Mouse (Mus musculus) small intestine, adult 2 months (tissue): ENCODE measurements around the gene 9430097D07Rik. TPM values are rescaled to one million over a fixed set of nuclear protein-coding genes. Genes with fewer than 3 reads are reported as not detected.

Source experiments
- H3K27ac ChIP-seq: fragments of 200-500 bp; 2 replicates; pipeline ENCODE4 v1.5.1; 2012; ENCODE audit warnings: low read depth, low read length, control low read depth, inconsistent platforms; ENCODE audit not compliant: insufficient read depth
- H3K27me3 ChIP-seq: fragments of 200-500 bp; 2 replicates; pipeline ENCODE4 v1.6.1; 2012; ENCODE audit warnings: mild to moderate bottlenecking, moderate library complexity, low read length, inconsistent platforms; ENCODE audit not compliant: control insufficient read depth, insufficient read depth
- H3K36me3 ChIP-seq: fragments of 200-500 bp; 2 replicates; pipeline ENCODE4 v1.6.1; 2012; ENCODE audit warnings: mild to moderate bottlenecking, low read length, control low read depth, inconsistent platforms; ENCODE audit not compliant: control insufficient read depth, insufficient read depth
- H3K4me1 ChIP-seq: fragments of 200-500 bp; 2 replicates; pipeline ENCODE4 v1.6.1; 2012; ENCODE audit warnings: low read length, inconsistent platforms, mixed read lengths; ENCODE audit not compliant: control insufficient read depth, insufficient read depth, insufficient read length
- H3K4me3 ChIP-seq: fragments of 200-500 bp; 2 replicates; pipeline ENCODE4 v1.5.1; 2012; ENCODE audit warnings: low read depth, mild to moderate bottlenecking, control low read depth, inconsistent platforms, low read length, moderate library complexity
- CTCF ChIP-seq: fragments of 200-500 bp; IDR thresholded peaks from 2 replicates; pipeline ENCODE4 v1.5.1; 2012; ENCODE audit warnings: low read depth, mild to moderate bottlenecking, control low read depth, inconsistent platforms, low read length, moderate library complexity, mixed read lengths; ENCODE audit not compliant: insufficient replicate concordance, insufficient read length; ENCODE audit errors: extremely low read depth
- POLR2A ChIP-seq: fragments of 200-500 bp; IDR thresholded peaks from 2 replicates; pipeline ENCODE4 v1.6.1; 2012; ENCODE audit warnings: low read depth, mild to moderate bottlenecking, control low read depth, inconsistent platforms, low read length, moderate library complexity
- WGBS: fragments of 180-500 bp; shearing (Covaris S2); methylation state at CpG from one replicate; pipeline ENCODE4 v1.1.7; 2018; 5-methylcytosine and 5-hydroxymethylcytosine counted together
- polyA plus RNA-seq: library from polyadenylated mRNA; depleted of rRNA; stranded (reverse); fragments of >200 nt; gene quantifications from 2 replicates; pipeline ENCODE4 v1.2.3, GENCODE M21; 2012

The 9430097D07Rik gene
- polyA plus RNA-seq, 1 experiment: not detected

- 48% methylated on average over 10 of the region's 10 CpGs for WGBS
- TF ChIP-seq POLR2A (no peak), CTCF (no peak)
- peaks cover 16% of the 10 kb centered on the region for H3K27me3 ChIP-seq
Observed at GRCm38 (mm10) chr2:32604631-32605030, 29.1 kb upstream of the 9430097D07Rik start.

GRCm38 (mm10) chr2:32602600-32603054, 27.1 kb upstream of the 9430097D07Rik start:
- peaks cover 11% of the 10 kb centered on the region for H3K27me3 ChIP-seq
- WGBS: 1% methylated on average over 11 of the region's 11 CpGs
- no peaks in the 10 kb centered on the region; the same call in 1 of the 2 replicates for H3K36me3 ChIP-seq
- TF ChIP-seq POLR2A (0 out of 2 replicates have a peak, but pooled peaks have one; percentile 17), CTCF (peak; percentile 93)
- H3K4me3 ChIP-seq: peak overlapping the region; percentile 23
- no peak overlapping the region for H3K27ac ChIP-seq
- peaks cover 8% of the 10 kb centered on the region for H3K4me1 ChIP-seq

More at GRCm38 (mm10) chr2:32604631-32605030, 29.1 kb upstream of the 9430097D07Rik start:
- Histone ChIP-seq H3K4me1 (peaks cover 11% of the 10 kb centered on the region), H3K27ac (no peak overlapping the region), H3K36me3 (no peaks in the 10 kb centered on the region), H3K4me3 (no peak overlapping the region)

- Histone ChIP-seq H3K27ac (no peak overlapping the region), H3K4me1 (peaks cover 7% of the 10 kb centered on the region), H3K4me3 (no peak overlapping the region), H3K27me3 (0 out of 2 replicates have a peak, but pooled peaks cover 2% of the 10 kb centered on the region), H3K36me3 (no peaks in the 10 kb centered on the region; the same call in 1 of the 2 replicates)
- WGBS: 32% methylated on average over 8 of the region's 8 CpGs
- TF ChIP-seq CTCF: peak; percentile 67; the same call in 1 of the 2 replicates
- TF ChIP-seq POLR2A: no peak
Observed at GRCm38 (mm10) chr2:32601417-32602065, 26.1 kb upstream of the 9430097D07Rik start.

GRCm38 (mm10) chr2:32599409-32599808, 23.9 kb upstream of the 9430097D07Rik start, which contains the start of gene St6galnac6:
Gene St6galnac6 (plus strand): TSS chr2:32599709.
- Histone ChIP-seq H3K36me3 (no peaks in the 10 kb centered on the region; the same call in 1 of the 2 replicates), H3K4me1 (peaks cover 7% of the 10 kb centered on the region), H3K27me3 (no peaks in the 10 kb centered on the region), H3K4me3 (no peak within 1 kb of the TSS), H3K27ac (no peak within 1 kb of the TSS)
- 93% methylated on average over 3 of the region's 3 CpGs for WGBS
- TF ChIP-seq POLR2A (no peak), CTCF (no peak)

GRCm38 (mm10) chr2:32598506-32598905, 23.0 kb upstream of the 9430097D07Rik start:
- Histone ChIP-seq H3K27ac (no peak overlapping the region), H3K36me3 (no peaks in the 10 kb centered on the region; the same call in 1 of the 2 replicates), H3K4me1 (peaks cover 7% of the 10 kb centered on the region), H3K4me3 (no peak overlapping the region), H3K27me3 (no peaks in the 10 kb centered on the region)
- TF ChIP-seq POLR2A (no peak), CTCF (no peak)
- WGBS: 86% methylated on average over 8 of the region's 8 CpGs

GRCm38 (mm10) chr2:32597699-32598098, 22.2 kb upstream of the 9430097D07Rik start:
- Histone ChIP-seq H3K27me3 (no peaks in the 10 kb centered on the region), H3K36me3 (no peaks in the 10 kb centered on the region; the same call in 1 of the 2 replicates), H3K27ac (no peak overlapping the region), H3K4me3 (no peak overlapping the region), H3K4me1 (peaks cover 7% of the 10 kb centered on the region)
- 79% methylated on average over 5 of the region's 5 CpGs for WGBS
- no peak for TF ChIP-seq POLR2A
- TF ChIP-seq CTCF: no peak

- Histone ChIP-seq H3K27me3 (no peaks in the 10 kb centered on the region), H3K27ac (no peak overlapping the region), H3K4me1 (peaks cover 7% of the 10 kb centered on the region), H3K36me3 (no peaks in the 10 kb centered on the region; the same call in 1 of the 2 replicates), H3K4me3 (no peak overlapping the region)
- WGBS: 59% methylated on average over 5 of the region's 5 CpGs
- TF ChIP-seq POLR2A (no peak), CTCF (no peak)
Observed at GRCm38 (mm10) chr2:32597248-32597647, 21.8 kb upstream of the 9430097D07Rik start.
